Mouse (Mus musculus) MEL (cell line): ENCODE measurements around the gene Foxo6. TPM values are rescaled to one million over a fixed set of nuclear protein-coding genes. Genes with fewer than 3 reads are reported as not detected.

Experiments
- DNase-seq: peaks from one replicate; pipeline ENCODE4 v3.0.0; 2011; ENCODE audit warnings: low read depth, low spot score
- H3K27ac ChIP-seq: 2 replicates; pipeline ENCODE4 v1.5.1; 2012; ENCODE audit warnings: low read depth, mild to moderate bottlenecking, control low read depth, low read length, moderate library complexity; ENCODE audit not compliant: control insufficient read depth
- H3K27me3 ChIP-seq, 2 experiments: fragments of 150-350 bp in 1 of 2; sonication (generic) in 1 of 2; 2 replicates each; pipeline ENCODE4 v1.6.1; 2012; ENCODE audit warnings: low read length in 2 of 2, mild to moderate bottlenecking in 2 of 2, improper control_type of control experiment in 1 of 2, moderate library complexity in 1 of 2; ENCODE audit not compliant: insufficient read depth in 2 of 2, control insufficient read depth in 1 of 2
- H3K36me3 ChIP-seq, 2 experiments: 2 replicates each; pipeline ENCODE4 v1.6.1; 2012 to 2014; ENCODE audit warnings: low read length in 2 of 2, improper control_type of control experiment in 1 of 2, inconsistent platforms in 1 of 2, mild to moderate bottlenecking in 1 of 2; ENCODE audit not compliant: insufficient read depth in 2 of 2, control insufficient read depth in 1 of 2
- H3K4me1 ChIP-seq, 2 experiments: fragments of 150-350 bp in 1 of 2; sonication (generic) in 1 of 2; 2 replicates each; pipeline ENCODE4 v1.6.1; 2012; ENCODE audit warnings: low read length in 2 of 2, improper control_type of control experiment in 1 of 2, mild to moderate bottlenecking in 1 of 2; ENCODE audit not compliant: insufficient read depth in 2 of 2, control insufficient read depth in 1 of 2
- H3K4me3 ChIP-seq, 2 experiments: fragments of 150-350 bp in 1 of 2; sonication (generic) in 1 of 2; 2 replicates each; pipeline ENCODE4 v1.5.1; 2012; ENCODE audit warnings: low read depth in 2 of 2, low read length in 2 of 2, mild to moderate bottlenecking in 2 of 2, moderate library complexity in 2 of 2, control low read depth in 1 of 2, improper control_type of control experiment in 1 of 2; ENCODE audit not compliant: control insufficient read depth in 1 of 2, insufficient read depth in 1 of 2
- H3K79me2 ChIP-seq: 2 replicates; pipeline ENCODE4 v1.6.1; 2012; ENCODE audit warnings: mild to moderate bottlenecking, low read length, moderate library complexity; ENCODE audit not compliant: control insufficient read depth, poor library complexity, insufficient read depth
- H3K9ac ChIP-seq: 2 replicates; pipeline ENCODE4 v1.6.1; 2012; ENCODE audit warnings: low read depth, mild to moderate bottlenecking, control low read depth, low read length, moderate library complexity; ENCODE audit not compliant: control insufficient read depth, poor library complexity, severe bottlenecking
- H3K9me3 ChIP-seq: fragments of 150-350 bp; sonication (generic); replicated peaks from 2 replicates; pipeline ENCODE4 v1.6.1; 2012; ENCODE audit warnings: mild to moderate bottlenecking, low read length, improper control_type of control experiment, moderate library complexity; ENCODE audit not compliant: insufficient read depth
- BHLHE40 ChIP-seq: IDR thresholded peaks from 2 replicates; pipeline ENCODE4 v1.6.1; 2012; ENCODE audit warnings: low read depth, mild to moderate bottlenecking, inconsistent platforms, low read length, improper control_type of control experiment, borderline replicate concordance
- CHD2 ChIP-seq: IDR thresholded peaks from 2 replicates; pipeline ENCODE4 v1.6.1; 2011; ENCODE audit warnings: low read length, improper control_type of control experiment
- CTCF ChIP-seq, 3 experiments: IDR thresholded peaks in 2 of 3; conservative IDR thresholded peaks in 1 of 3; 2 replicates each; pipeline ENCODE4 v1.5.1; 2011 to 2012; ENCODE audit warnings: low read length in 3 of 3, low read depth in 2 of 3, mild to moderate bottlenecking in 2 of 3, improper control_type of control experiment in 1 of 3, inconsistent platforms in 1 of 3, mixed read lengths in 1 of 3, moderate library complexity in 1 of 3; ENCODE audit not compliant: control insufficient read depth in 1 of 3, insufficient read depth in 1 of 3, poor library complexity in 1 of 3, severe bottlenecking in 1 of 3
- ELF1 ChIP-seq: IDR thresholded peaks from 2 replicates; pipeline ENCODE4 v1.6.1; 2014; ENCODE audit warnings: low read depth, mild to moderate bottlenecking, inconsistent platforms, low read length, improper control_type of control experiment, moderate library complexity
- EP300 ChIP-seq, 2 experiments: IDR thresholded peaks; 2 replicates each; pipeline ENCODE4 v1.6.1; 2011; ENCODE audit warnings: improper control_type of control experiment in 2 of 2, low read length in 2 of 2, low read depth in 1 of 2, mild to moderate bottlenecking in 1 of 2
- ETS1 ChIP-seq: IDR thresholded peaks from 2 replicates; pipeline ENCODE4 v1.6.1; 2012; ENCODE audit warnings: low read depth, mild to moderate bottlenecking, inconsistent platforms, low read length, improper control_type of control experiment, moderate library complexity
- GABPA ChIP-seq: IDR thresholded peaks from 2 replicates; pipeline ENCODE4 v1.6.1; 2012; ENCODE audit warnings: low read depth, mild to moderate bottlenecking, inconsistent platforms, low read length, improper control_type of control experiment, moderate library complexity
- KAT2A ChIP-seq: conservative IDR thresholded peaks from 2 replicates; pipeline ENCODE4 v1.6.1; 2012; ENCODE audit warnings: low read depth, low read length, improper control_type of control experiment, inconsistent platforms
- MAX ChIP-seq: IDR thresholded peaks from 2 replicates; pipeline ENCODE4 v1.6.1; 2011; ENCODE audit warnings: low read length, improper control_type of control experiment
- MEF2A ChIP-seq: IDR thresholded peaks from 2 replicates; pipeline ENCODE4 v1.6.1; 2014; ENCODE audit warnings: low read depth, mild to moderate bottlenecking, inconsistent platforms, low read length, improper control_type of control experiment; ENCODE audit not compliant: poor library complexity, insufficient replicate concordance, severe bottlenecking; ENCODE audit errors: extremely low read depth
- MXI1 ChIP-seq: IDR thresholded peaks from 2 replicates; pipeline ENCODE4 v1.6.1; 2011; ENCODE audit warnings: mild to moderate bottlenecking, low read depth, low read length, improper control_type of control experiment
- MYB ChIP-seq: IDR thresholded peaks from 2 replicates; pipeline ENCODE4 v1.6.1; 2011; ENCODE audit warnings: mild to moderate bottlenecking, low read depth, low read length, improper control_type of control experiment
- MYC ChIP-seq: IDR thresholded peaks from 2 replicates; pipeline ENCODE4 v1.6.1; 2011; ENCODE audit warnings: low read depth, mild to moderate bottlenecking, low read length, improper control_type of control experiment, moderate library complexity
- NRF1 ChIP-seq: IDR thresholded peaks from 2 replicates; pipeline ENCODE4 v1.6.1; 2014; ENCODE audit warnings: low read depth, mild to moderate bottlenecking, inconsistent platforms, low read length, improper control_type of control experiment, moderate library complexity; ENCODE audit not compliant: poor library complexity, insufficient read depth, severe bottlenecking
- RAD21 ChIP-seq: IDR thresholded peaks from 2 replicates; pipeline ENCODE4 v1.6.1; 2011; ENCODE audit warnings: mild to moderate bottlenecking, low read depth, low read length, improper control_type of control experiment
- RCOR1 ChIP-seq: IDR thresholded peaks from 2 replicates; pipeline ENCODE4 v1.6.1; 2012; ENCODE audit warnings: low read depth, mild to moderate bottlenecking, inconsistent platforms, low read length, improper control_type of control experiment
- TAL1 ChIP-seq: IDR thresholded peaks from 2 replicates; pipeline ENCODE4 v1.6.1; 2012; ENCODE audit warnings: mild to moderate bottlenecking, inconsistent platforms, low read length, moderate library complexity, mixed read lengths
- TBP ChIP-seq: IDR thresholded peaks from 2 replicates; pipeline ENCODE4 v1.8.0; 2011; ENCODE audit warnings: low read depth, low read length, improper control_type of control experiment
- ZKSCAN1 ChIP-seq: IDR thresholded peaks from 2 replicates; pipeline ENCODE4 v1.6.1; 2012; ENCODE audit warnings: low read depth, mild to moderate bottlenecking, inconsistent platforms, low read length, improper control_type of control experiment, moderate library complexity
- ZNF384 ChIP-seq: IDR thresholded peaks from 2 replicates; pipeline ENCODE4 v1.6.1; 2012; ENCODE audit warnings: low read depth, mild to moderate bottlenecking, inconsistent platforms, low read length, improper control_type of control experiment
- polyA plus RNA-seq, 2 experiments: library from polyadenylated mRNA; stranded (reverse) in 1 of 2; unstranded in 1 of 2; fragments of >175 nt in 1 of 2; fragments of >200 nt in 1 of 2; gene quantifications; 2 replicates each; pipeline versions ENCODE4 v1.2.1 to v1.2.4; 2012; ENCODE audit warnings: low replicate concordance in 2 of 2, low read depth in 1 of 2; ENCODE audit not compliant: insufficient read length in 2 of 2, insufficient read depth in 1 of 2, missing spikeins in 1 of 2
- total RNA-seq: library from RNA; depleted of rRNA; stranded (reverse); fragments of 300-350 nt; gene quantifications from 2 replicates; pipeline ENCODE4 v1.2.3, GENCODE M21; 2012

Foxo6 gene
- total and polyA plus RNA-seq, 3 experiments, result 0.31 to 3.4 TPM; not detected in 1

DNA sequence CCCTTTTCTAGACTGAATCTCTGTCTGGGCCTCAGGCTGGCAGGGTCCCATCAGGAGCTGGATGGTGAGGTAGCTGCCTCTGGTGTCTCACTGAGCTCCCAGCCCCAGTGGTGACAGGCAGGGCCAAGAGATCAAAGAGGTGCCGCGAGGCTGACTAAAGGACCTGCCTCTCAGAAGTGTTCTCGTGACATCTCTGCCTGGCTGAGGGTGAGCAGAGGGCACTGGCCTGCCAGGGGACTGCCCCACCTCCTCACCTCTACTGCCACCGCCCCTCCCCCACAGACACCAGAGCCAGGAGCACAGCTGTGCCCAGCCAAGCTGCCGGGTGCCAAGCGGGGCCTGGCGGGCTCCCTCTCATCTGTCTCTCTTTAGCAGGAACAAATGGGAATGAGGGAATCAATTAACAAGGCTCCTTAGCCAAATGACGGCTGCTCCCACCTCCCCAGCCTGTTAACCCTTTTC, 38.3 kb downstream of the Foxo6 start:
- TF ChIP-seq MYB (no peak), CHD2 (no peak)

DNA sequence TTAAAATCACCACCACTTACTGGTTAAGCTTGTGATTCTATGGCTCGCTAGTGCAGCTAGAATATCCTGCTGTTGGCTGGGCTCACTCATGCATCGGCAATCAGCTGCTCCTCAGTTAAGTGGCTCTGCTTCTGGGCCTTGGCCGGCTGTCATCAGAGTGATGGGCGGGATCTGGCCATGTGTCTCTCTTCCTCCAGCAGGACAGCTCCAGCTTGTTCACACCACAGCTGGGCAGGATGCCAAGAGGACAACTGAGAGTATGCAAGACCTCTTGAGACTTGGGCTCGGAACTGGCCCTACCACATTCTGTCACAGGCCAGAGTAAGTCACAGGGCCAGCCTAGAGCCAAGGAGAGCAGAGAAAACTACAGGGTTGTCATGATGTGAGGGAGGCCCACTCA, 39.7 kb downstream of the Foxo6 start:
- no peak for DNase-seq
- Histone ChIP-seq H3K9ac (no peak overlapping the region), H3K4me3 (no peak overlapping the region), H3K9me3 (no peaks in the 10 kb centered on the region), H3K36me3 (no peaks in the 10 kb centered on the region), H3K27ac (no peak overlapping the region), H3K79me2 (no peaks in the 10 kb centered on the region), H3K4me1 (no peaks in the 10 kb centered on the region), H3K27me3 (no peaks in the 10 kb centered on the region)
- no peak for TF ChIP-seq ZNF384
- TF ChIP-seq MAX, result no peak
- TF ChIP-seq CHD2, result no peak
- TF ChIP-seq CTCF (IDR thresholded peaks at IDR 0.05 in 2 of 3, conservative IDR thresholded peaks at IDR 0.05 in 1 of 3; ENCODE audit: control insufficient read depth in 1 of 3, insufficient read depth in 1 of 3, low read depth in 2 of 3, low read length in 3 of 3, poor library complexity in 1 of 3, severe bottlenecking in 1 of 3), result no peak
- no peak for TF ChIP-seq ETS1
- TF ChIP-seq TAL1, result no peak
- no peak for TF ChIP-seq MYC
- no peak for TF ChIP-seq MEF2A
- TF ChIP-seq KAT2A, result no peak
- TF ChIP-seq GABPA, result no peak
- no peak for TF ChIP-seq EP300 (IDR thresholded peaks at IDR 0.05; ENCODE audit: low read depth in 1 of 2, low read length in 2 of 2)
- TF ChIP-seq TBP, result no peak
- TF ChIP-seq NRF1, result no peak
- TF ChIP-seq RCOR1, result no peak
- no peak for TF ChIP-seq BHLHE40
- no peak for TF ChIP-seq ZKSCAN1
- TF ChIP-seq MXI1, result no peak
- no peak for TF ChIP-seq RAD21
- no peak for TF ChIP-seq ELF1

More for the DNA sequence above, 38.3 kb downstream of the Foxo6 start:
- no peak overlapping the region for H3K27ac ChIP-seq
- H3K79me2 ChIP-seq, result no peaks in the 10 kb centered on the region
- H3K4me1 ChIP-seq, result no peaks in the 10 kb centered on the region
- no peak overlapping the region for H3K9ac ChIP-seq
- H3K4me3 ChIP-seq, result no peak overlapping the region
- H3K36me3 ChIP-seq, result no peaks in the 10 kb centered on the region
- H3K9me3 ChIP-seq, result no peaks in the 10 kb centered on the region
- H3K27me3 ChIP-seq, result no peaks in the 10 kb centered on the region
- no peak for DNase-seq
